Mouse (Mus musculus): ENCODE measurements around the gene Pyy.

Gene Pyy

GRCm38 (mm10) chr11:102107732-102108131 is at the start of gene Pyy:
TSS of gene Pyy (minus strand) at chr11:102107832.
- no peak for DNase-seq (ENCODE audit: low read depth, low spot score)

GRCm38 (mm10) chr11:102156786-102157089 is 49.1 kb upstream of the Pyy start:
- no peak for DNase-seq (ENCODE audit: low read depth, low spot score)

GRCm38 (mm10) chr11:102156039-102156785 is 48.6 kb upstream of the Pyy start, which contains the start of gene Tmem101:
TSS of gene Tmem101 (minus strand) at chr11:102156404.
- peak; percentile 95 for DNase-seq (ENCODE audit: low read depth, low spot score)

- peak; percentile 59 for DNase-seq (ENCODE audit: low read depth, low spot score)
These were observed 39.8 kb upstream of the Pyy start for GRCm38 (mm10) chr11:102147213-102147989.

- DNase-seq (ENCODE audit: low read depth, low spot score), result peak; percentile 43
These were observed 38.9 kb upstream of the Pyy start for GRCm38 (mm10) chr11:102146531-102146930.

GRCm38 (mm10) chr11:102146005-102146404 is 38.4 kb upstream of the Pyy start:
- DNase-seq (ENCODE audit: low read depth, low spot score), result peak; percentile 47

- DNase-seq (ENCODE audit: low read depth, low spot score), result peak; percentile 59
These were observed 37.9 kb upstream of the Pyy start, which contains the start of gene Nags for GRCm38 (mm10) chr11:102145471-102146001. TSS of gene Nags (plus strand) at chr11:102145513.

GRCm38 (mm10) chr11:102144957-102145470 is 37.4 kb upstream of the Pyy start:
- peak; percentile 54 for DNase-seq (ENCODE audit: low read depth, low spot score)

GRCm38 (mm10) chr11:102142355-102142754 is 34.7 kb upstream of the Pyy start:
- no peak for DNase-seq (ENCODE audit: low read depth, low spot score)

- peak; percentile 78 for DNase-seq (ENCODE audit: low read depth, low spot score)
These were observed 32.9 kb upstream of the Pyy start for GRCm38 (mm10) chr11:102140508-102140907.

- peak; percentile 83 for DNase-seq (ENCODE audit: low read depth, low spot score)
These were observed 30.8 kb upstream of the Pyy start for GRCm38 (mm10) chr11:102138447-102138740.

GRCm38 (mm10) chr11:102137625-102138446 is 30.2 kb upstream of the Pyy start:
- DNase-seq (ENCODE audit: low read depth, low spot score), result no peak

GRCm38 (mm10) chr11:102134516-102134915 is 26.9 kb upstream of the Pyy start:
- DNase-seq (ENCODE audit: low read depth, low spot score), result peak; percentile 78

- DNase-seq (ENCODE audit: low read depth, low spot score), result peak; percentile 52
These were observed 9.8 kb upstream of the Pyy start for GRCm38 (mm10) chr11:102117386-102117785.

GRCm38 (mm10) chr11:102116241-102116640 is 8.6 kb upstream of the Pyy start:
- no peak for DNase-seq (ENCODE audit: low read depth, low spot score)

GRCm38 (mm10) chr11:102111576-102111975 is 3.9 kb upstream of the Pyy start:
- no peak for DNase-seq (ENCODE audit: low read depth, low spot score)

- peak; percentile 65 for DNase-seq (ENCODE audit: low read depth, low spot score)
These were observed 721 bp downstream of the Pyy start for GRCm38 (mm10) chr11:102106911-102107310.

GRCm38 (mm10) chr11:102102485-102103258 is 5.0 kb downstream of the Pyy start:
- DNase-seq (ENCODE audit: low read depth, low spot score), result peak; percentile 87

GRCm38 (mm10) chr11:102101219-102101618 is 6.4 kb downstream of the Pyy start, which contains the start of gene Ppy:
TSS of gene Ppy (minus strand) at chr11:102101319.
- no peak for DNase-seq (ENCODE audit: low read depth, low spot score)

GRCm38 (mm10) chr11:102096887-102097391 is 10.7 kb downstream of the Pyy start:
- peak; percentile 96 for DNase-seq (ENCODE audit: low read depth, low spot score)

GRCm38 (mm10) chr11:102096446-102096845 is 11.2 kb downstream of the Pyy start:
- no peak for DNase-seq (ENCODE audit: low read depth, low spot score)
